Mouse (Mus musculus) kidney, embryonic 14.5 days (tissue): ENCODE results near the gene Nacc1. TPM values are rescaled to one million over a fixed set of nuclear protein-coding genes. Genes with fewer than 3 reads are reported as not detected.
A peak's percentile ranks its signal among the peaks of the same experiment; 100 is the strongest.

Source experiments
- ATAC-seq: fragments of 200-750 bp; cut with Nextera tagmentation; 2 replicates; pipeline ENCODE4 v1.8.0; 2017; ENCODE audit warnings: moderate number of reproducible peaks, mild to moderate bottlenecking, moderate TSS enrichment, moderate library complexity; ENCODE audit not compliant: low FRiP score, low TSS enrichment
- H3K27ac ChIP-seq: fragments of 300-500 bp; sonication (generic); 2 replicates; pipeline ENCODE4 v1.5.1; 2014; ENCODE audit warnings: low read depth, mild to moderate bottlenecking, low read length, moderate library complexity, mixed read lengths
- H3K27me3 ChIP-seq: fragments of 300-500 bp; sonication (generic); 2 replicates; pipeline ENCODE4 v1.6.1; 2014; ENCODE audit warnings: mild to moderate bottlenecking, low read length; ENCODE audit not compliant: control insufficient read depth, insufficient read depth
- H3K36me3 ChIP-seq: fragments of 300-500 bp; sonication (generic); 2 replicates; pipeline ENCODE4 v1.6.1; 2014; ENCODE audit warnings: low read length, mixed read lengths; ENCODE audit not compliant: control insufficient read depth, insufficient read depth
- H3K4me1 ChIP-seq: fragments of 300-500 bp; sonication (generic); 2 replicates; pipeline ENCODE4 v1.6.1; 2014; ENCODE audit warnings: low read length, mixed read lengths; ENCODE audit not compliant: control insufficient read depth, insufficient read depth
- H3K4me2 ChIP-seq: fragments of 300-500 bp; sonication (generic); replicated peaks from 2 replicates; pipeline ENCODE4 v1.6.1; 2014; ENCODE audit warnings: low read depth, mild to moderate bottlenecking, low read length
- H3K4me3 ChIP-seq: fragments of 300-500 bp; sonication (generic); 2 replicates; pipeline ENCODE4 v1.5.1; 2014; ENCODE audit warnings: mild to moderate bottlenecking, low read length
- H3K9ac ChIP-seq: fragments of 300-500 bp; sonication (generic); 2 replicates; pipeline ENCODE4 v1.6.1; 2014; ENCODE audit warnings: low read depth, mild to moderate bottlenecking, low read length, moderate library complexity
- H3K9me3 ChIP-seq: fragments of 300-500 bp; sonication (generic); 2 replicates; pipeline ENCODE4 v1.6.1; 2016; ENCODE audit warnings: low read length; ENCODE audit not compliant: control insufficient read depth
- WGBS: fragments of 180-500 bp; shearing (Covaris S2); extraction: QIAGEN DNeasy Blood & Tissue Kit; methylation state at CpG from one replicate; pipeline ENCODE4 v1.1.7; 2014; 5-methylcytosine and 5-hydroxymethylcytosine counted together
- polyA plus RNA-seq: library from polyadenylated mRNA; unstranded; fragments of >200 nt; fragmentation: Nextera tagmentation; extraction: Ambion mirVana; gene quantifications from 2 replicates; pipeline ENCODE4 v1.2.1, GENCODE M21; 2014

Nacc1 gene
- polyA plus RNA-seq, 1 experiment from 2014 or later: 33.1 TPM

DNA sequence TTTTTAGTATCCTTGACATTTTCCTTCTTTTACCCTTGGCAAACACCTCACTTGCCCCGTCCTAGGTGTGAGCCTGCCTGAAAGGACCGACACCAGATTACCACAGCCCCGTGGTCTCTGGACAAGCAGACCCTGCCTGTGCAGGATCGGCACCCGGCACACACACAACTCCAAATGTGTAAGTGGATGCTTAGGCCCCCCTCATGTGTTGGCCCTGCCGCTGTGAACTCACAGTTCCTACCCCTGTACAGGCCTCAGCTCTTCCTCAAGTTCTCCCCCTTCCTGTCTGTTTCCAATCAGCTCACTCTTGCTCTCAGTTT is 34.8 kb upstream of the Nacc1 start:
- no peaks in the 10 kb centered on the region for H3K9me3 ChIP-seq
- peak overlapping the region; percentile 81; the same call in 1 of the 2 replicates for H3K27ac ChIP-seq
- H3K9ac ChIP-seq: peak overlapping the region; percentile 32; the same call in 1 of the 2 replicates
- no peak; the same call in 1 of the 2 replicates for ATAC-seq
- peaks cover 29% of the 10 kb centered on the region for H3K4me1 ChIP-seq
- 74% methylated on average over 6 of the region's 6 CpGs for WGBS
- H3K27me3 ChIP-seq: peaks cover 16% of the 10 kb centered on the region
- H3K36me3 ChIP-seq: peaks cover 7% of the 10 kb centered on the region; the same call in 1 of the 2 replicates
- no peak overlapping the region for H3K4me3 ChIP-seq
- H3K4me2 ChIP-seq: no peak overlapping the region

GRCm38 (mm10) chr8:84718959-84719690 is 31.5 kb upstream of the Nacc1 start:
- H3K9me3 ChIP-seq: no peaks in the 10 kb centered on the region
- no peak overlapping the region for H3K9ac ChIP-seq
- no peak for ATAC-seq
- H3K4me1 ChIP-seq: peaks cover 22% of the 10 kb centered on the region
- H3K27me3 ChIP-seq: peaks cover 36% of the 10 kb centered on the region
- no peak overlapping the region for H3K4me2 ChIP-seq
- H3K27ac ChIP-seq: no peak overlapping the region
- 78% methylated on average over 5 of the region's 5 CpGs for WGBS
- no peak overlapping the region for H3K4me3 ChIP-seq
- peaks cover 7% of the 10 kb centered on the region; the same call in 1 of the 2 replicates for H3K36me3 ChIP-seq

DNA sequence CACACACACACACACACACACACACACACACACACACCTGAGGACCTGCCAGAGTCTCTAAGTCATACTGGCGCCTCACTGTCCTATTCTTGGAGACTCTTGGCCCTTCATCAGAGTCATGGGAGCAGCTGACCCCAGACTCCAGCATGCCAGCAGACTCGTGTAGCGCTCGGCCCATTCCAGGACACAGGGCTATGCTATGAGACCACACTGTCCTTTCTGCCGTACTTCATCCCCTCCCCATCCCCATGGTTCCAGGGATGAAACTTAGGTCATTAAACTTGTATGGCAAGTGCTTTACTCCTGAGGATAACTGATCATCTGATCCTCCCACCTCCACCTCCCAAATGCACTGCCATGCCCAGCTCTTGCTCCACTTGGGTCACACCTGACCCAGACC is 30.8 kb upstream of the Nacc1 start:
- H3K4me3 ChIP-seq: no peak overlapping the region
- no peak overlapping the region for H3K4me2 ChIP-seq
- H3K27me3 ChIP-seq: peaks cover 41% of the 10 kb centered on the region
- no peak for ATAC-seq
- WGBS: 84% methylated on average over 5 of the region's 5 CpGs
- H3K36me3 ChIP-seq: peaks cover 7% of the 10 kb centered on the region; the same call in 1 of the 2 replicates
- no peak overlapping the region for H3K9ac ChIP-seq
- no peak overlapping the region for H3K27ac ChIP-seq
- peaks cover 22% of the 10 kb centered on the region for H3K4me1 ChIP-seq
- no peaks in the 10 kb centered on the region for H3K9me3 ChIP-seq

DNA sequence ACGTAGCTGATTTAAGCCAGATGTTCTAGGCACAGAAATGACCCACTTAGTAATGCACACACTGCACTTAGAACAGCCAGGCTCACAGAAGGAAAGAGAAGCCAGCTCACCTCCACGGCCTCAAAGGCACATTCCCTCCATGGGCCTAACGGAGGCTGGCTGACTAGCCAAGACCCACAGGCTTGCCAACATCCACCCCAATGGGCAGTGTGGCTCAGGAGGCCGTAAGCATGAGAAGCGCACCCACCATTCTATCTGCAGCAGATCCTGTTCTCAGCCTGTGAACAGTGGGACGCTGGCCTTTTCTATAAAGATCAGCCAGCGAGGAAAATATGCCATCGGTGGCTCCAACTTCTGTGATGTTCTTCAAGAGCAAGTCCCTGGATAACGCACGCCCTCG is 29.1 kb upstream of the Nacc1 start:
- H3K27me3 ChIP-seq: peaks cover 45% of the 10 kb centered on the region
- no peaks in the 10 kb centered on the region for H3K9me3 ChIP-seq
- no peak overlapping the region for H3K4me3 ChIP-seq
- no peak for ATAC-seq
- peaks cover 6% of the 10 kb centered on the region; the same call in 1 of the 2 replicates for H3K36me3 ChIP-seq
- H3K4me1 ChIP-seq: peaks cover 25% of the 10 kb centered on the region
- H3K27ac ChIP-seq: no peak overlapping the region
- H3K4me2 ChIP-seq: no peak overlapping the region
- 87% methylated on average over 11 of the region's 11 CpGs for WGBS
- H3K9ac ChIP-seq: no peak overlapping the region

- H3K4me3 ChIP-seq: no peak overlapping the region
- H3K27me3 ChIP-seq: peaks cover 51% of the 10 kb centered on the region
- no peaks in the 10 kb centered on the region for H3K36me3 ChIP-seq
- no peak overlapping the region for H3K9ac ChIP-seq
- no peak for ATAC-seq
- peaks cover 31% of the 10 kb centered on the region for H3K4me1 ChIP-seq
- H3K27ac ChIP-seq: no peak overlapping the region
- peak overlapping the region; percentile 21; the same call in 1 of the 2 replicates for H3K4me2 ChIP-seq
- no peaks in the 10 kb centered on the region for H3K9me3 ChIP-seq
- WGBS: 9% methylated on average over 26 of the region's 27 CpGs
Measured at GRCm38 (mm10) chr8:84715893-84716468, 28.3 kb upstream of the Nacc1 start.

- 55% methylated on average over 4 of the region's 4 CpGs for WGBS
- Histone ChIP-seq H3K27ac (peak overlapping the region; percentile 85; the same call in 1 of the 2 replicates), H3K36me3 (no peaks in the 10 kb centered on the region), H3K4me3 (no peak overlapping the region), H3K27me3 (peaks cover 47% of the 10 kb centered on the region), H3K9ac (no peak overlapping the region), H3K4me2 (no peak overlapping the region), H3K4me1 (peaks cover 31% of the 10 kb centered on the region), H3K9me3 (no peaks in the 10 kb centered on the region)
- ATAC-seq: no peak
Measured at GRCm38 (mm10) chr8:84714161-84714560, 26.5 kb upstream of the Nacc1 start.

- ATAC-seq: no peak
- Histone ChIP-seq H3K4me3 (no peak overlapping the region), H3K9me3 (no peaks in the 10 kb centered on the region), H3K27ac (peak overlapping the region; percentile 85), H3K4me1 (peaks cover 31% of the 10 kb centered on the region), H3K36me3 (no peaks in the 10 kb centered on the region), H3K9ac (peak overlapping the region; percentile 5; the same call in 1 of the 2 replicates), H3K27me3 (peaks cover 49% of the 10 kb centered on the region), H3K4me2 (no peak overlapping the region)
- WGBS: 35% methylated on average over 4 of the region's 4 CpGs
Measured at GRCm38 (mm10) chr8:84713381-84713780, 25.7 kb upstream of the Nacc1 start.

GRCm38 (mm10) chr8:84712759-84713120 is 25.1 kb upstream of the Nacc1 start:
- no peak for ATAC-seq
- Histone ChIP-seq H3K9ac (peak overlapping the region; percentile 5; the same call in 1 of the 2 replicates), H3K4me3 (no peak overlapping the region)

More at GRCm38 (mm10) chr8:84712759-84713120, 25.1 kb upstream of the Nacc1 start:
- Histone ChIP-seq H3K36me3 (no peaks in the 10 kb centered on the region), H3K4me1 (peaks cover 37% of the 10 kb centered on the region), H3K9me3 (no peaks in the 10 kb centered on the region), H3K4me2 (no peak overlapping the region), H3K27ac (peak overlapping the region; percentile 85), H3K27me3 (peaks cover 55% of the 10 kb centered on the region)
- WGBS: 24% methylated on average over 3 of the region's 3 CpGs
